Mouse (Mus musculus) kidney, adult 2 months (tissue): ENCODE measurements around the gene Rnf10.

Experiments
- CTCF ChIP-seq: fragments of 200-500 bp; conservative IDR thresholded peaks from 2 replicates; pipeline ENCODE4 v1.5.1; 2011; ENCODE audit warnings: low read depth, mild to moderate bottlenecking, control low read depth, low read length, moderate library complexity, mixed read lengths; ENCODE audit not compliant: insufficient read depth, insufficient read length
- POLR2A ChIP-seq: fragments of 200-500 bp; IDR thresholded peaks from one replicate; pipeline ENCODE4 v1.6.1; 2011; ENCODE audit warnings: low read depth, low read length, control low read depth

- TF ChIP-seq CTCF (0 out of 2 replicates have a peak, but pooled peaks have one; percentile 16), POLR2A (no peak)
These were observed 27.5 kb upstream of the Rnf10 start for GRCm38 (mm10) chr5:115300035-115300744.
